10 mouse cellular contexts compared by ENCODE assay signal in genomic region chr16:35056306-35056705, GRCm38 (mm10). TPM values are rescaled to one million over a fixed set of nuclear protein-coding genes. Genes with fewer than 3 reads are reported as not detected.
DNase-seq lines count a peak whose midpoint lies in the region; ATAC-seq and TF ChIP-seq lines count a peak whose summit lies in the region.
"Had no signal": no experiment of that assay in that cellular context is flagged by ENCODE, and none has a peak within 500 bp of the region (broad histone marks: within the 10 kb centered on the region; RNA-seq: fewer than 3 reads in every experiment).

No protein-coding gene starts in this region.

- H3K9me3 ChIP-seq in neural tube, embryonic 11.5 days (ENCODE audit: control insufficient read depth, low read length) = no peaks in the 10 kb centered on the region
- no peaks in the 10 kb centered on the region for H3K9me3 ChIP-seq in midbrain, embryonic 13.5 days
- H3K9me3 ChIP-seq: heart, embryonic 13.5 days had no signal

- no peak overlapping the region for H3K4me3 ChIP-seq in neural tube, embryonic 11.5 days (ENCODE audit: low read depth, low read length)
- no peak overlapping the region for H3K4me3 ChIP-seq in left cerebral cortex, adult 2 months
- H3K4me3 ChIP-seq in midbrain, embryonic 13.5 days (replicated peaks) = no peak overlapping the region
- H3K4me3 ChIP-seq: heart, embryonic 13.5 days; myocyte had no signal

- no peaks in the 10 kb centered on the region for H3K27me3 ChIP-seq in neural tube, embryonic 11.5 days (ENCODE audit: control insufficient read depth, insufficient read depth, low read length)
- peaks cover 3% of the 10 kb centered on the region; the same call in 1 of the 2 replicates for H3K27me3 ChIP-seq in midbrain, embryonic 13.5 days
- H3K27me3 ChIP-seq: heart, embryonic 13.5 days had no signal

- no peak for ATAC-seq in cerebellum, adult (ENCODE audit: insufficient number of reproducible peaks, low FRiP score, low TSS enrichment)
- ATAC-seq in neural tube, embryonic 11.5 days (ENCODE audit: insufficient read depth, low FRiP score, low TSS enrichment) = no peak
- peak; percentile 79 for ATAC-seq in midbrain, embryonic 13.5 days

- DNase-seq in cerebellum, adult 18-20 months = peak; percentile 19 to 33
- DNase-seq in neural tube, embryonic 11.5 days (ENCODE audit: low spot score) = peak; percentile 31
- DNase-seq in neural tube, embryonic 10.5 days (ENCODE audit: extremely low spot score, low spot score) = no peak
- peak; percentile 54 for DNase-seq in embryo, embryonic 10 days (ENCODE audit: low spot score)
- no peak for DNase-seq in left cerebral cortex, adult 2 months (ENCODE audit: extremely low spot score in 1 of 2, low spot score in 2 of 2)
- no peak for DNase-seq in urinary bladder, adult 2 months (ENCODE audit: low spot score)

- no peaks in the 10 kb centered on the region for H3K36me3 ChIP-seq in neural tube, embryonic 11.5 days (ENCODE audit: control insufficient read depth, insufficient read depth, low read length)
- H3K36me3 ChIP-seq in midbrain, embryonic 13.5 days = no peaks in the 10 kb centered on the region

- intact Hi-C loops in left cerebral cortex, adult 2 months (cut with DNase I) = loop anchor here (2.0 to 10.0 kb wide), 3 partner anchors 96 to 758 kb away; partner anchors contain the start of gene Adcy5

- no peak overlapping the region for H3K9ac ChIP-seq in neural tube, embryonic 11.5 days (ENCODE audit: low read length)
- H3K9ac ChIP-seq in midbrain, embryonic 13.5 days (replicated peaks) = no peak overlapping the region
- H3K9ac ChIP-seq: heart, embryonic 13.5 days had no signal

- no peak overlapping the region for H3K4me2 ChIP-seq in neural tube, embryonic 11.5 days (ENCODE audit: low read depth)
- H3K4me2 ChIP-seq in midbrain, embryonic 13.5 days (replicated peaks) = no peak overlapping the region
- H3K4me2 ChIP-seq: heart, embryonic 13.5 days had no signal

- 34% methylated on average over 5 of the region's 5 CpGs for WGBS in neural tube, embryonic 11.5 days
- 27% methylated on average over 5 of the region's 5 CpGs for WGBS in midbrain, embryonic 13.5 days

- H3K27ac ChIP-seq in neural tube, embryonic 11.5 days (ENCODE audit: low read depth, low read length) = no peak overlapping the region
- H3K27ac ChIP-seq in left cerebral cortex, adult 2 months = no peak overlapping the region
- H3K27ac ChIP-seq in midbrain, embryonic 13.5 days = no peak overlapping the region
- H3K27ac ChIP-seq: heart, embryonic 13.5 days had no signal

- no peaks in the 10 kb centered on the region for H3K4me1 ChIP-seq in neural tube, embryonic 11.5 days (ENCODE audit: control insufficient read depth, insufficient read depth, low read length)
- H3K4me1 ChIP-seq in midbrain, embryonic 13.5 days (replicated peaks) = 0 out of 2 replicates have a peak, but pooled peaks cover 2% of the 10 kb centered on the region

- TF ChIP-seq CTCF in left cerebral cortex, adult 2 months (IDR thresholded peaks at IDR 0.05) = peak; percentile 72

RNA-seq across cellular contexts. Expression of gene Hacd2, which starts 34.1 kb away (rescaled TPM):
- polyA plus RNA-seq in neural tube, embryonic 11.5 days (2014; fragmentation: Nextera tagmentation; extraction: Ambion mirVana) = 25.7 and 29.3 TPM in 2 replicates
- total RNA-seq in left cerebral cortex, adult 2 months (2021) = 10 to 100 TPM; 25.3 to 30.2 TPM
- 37.8 and 40.5 TPM in 2 replicates for polyA plus RNA-seq in midbrain, embryonic 13.5 days (2015; fragmentation: Nextera tagmentation; extraction: Ambion mirVana)
- 143 and 190 TPM in 2 replicates for polyA plus RNA-seq in urinary bladder, adult 2 months (2012; rRNA removed)

Comparison
In these comparisons a context has a peak if more than half of its experiments do, and no peak if none do; other contexts are left out.
1. DNase-seq: peak in cerebellum, adult 18-20 months (2 of 2), neural tube, embryonic 11.5 days (single experiment) and embryo, embryonic 10 days (single experiment); none in neural tube, embryonic 10.5 days (single experiment), left cerebral cortex, adult 2 months (0 of 2) and urinary bladder, adult 2 months (single experiment).